Mouse (Mus musculus): ENCODE results near the gene Tpmt.

Gene Tpmt

DNA sequence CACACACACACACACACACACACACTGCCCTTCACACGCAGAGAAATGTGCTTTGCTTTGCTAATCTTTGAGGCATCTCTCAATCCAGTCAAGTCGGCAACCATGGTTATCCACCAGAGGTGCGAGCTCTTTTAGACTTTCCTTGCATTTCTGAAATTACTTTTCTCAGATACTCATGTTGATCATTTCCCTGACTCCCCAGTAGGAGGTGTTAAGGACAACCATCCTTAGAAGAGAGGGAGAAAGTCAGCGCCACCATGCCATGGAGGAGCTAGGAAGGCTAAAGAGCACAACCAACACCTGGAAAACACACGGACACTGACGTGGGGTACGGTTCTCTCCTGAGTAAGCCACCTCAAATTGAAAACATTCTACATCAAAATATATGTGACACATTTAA, 68.0 kb downstream of the Tpmt start:
- peak; percentile 29 for DNase-seq (ENCODE audit: low read depth, low spot score)

DNA sequence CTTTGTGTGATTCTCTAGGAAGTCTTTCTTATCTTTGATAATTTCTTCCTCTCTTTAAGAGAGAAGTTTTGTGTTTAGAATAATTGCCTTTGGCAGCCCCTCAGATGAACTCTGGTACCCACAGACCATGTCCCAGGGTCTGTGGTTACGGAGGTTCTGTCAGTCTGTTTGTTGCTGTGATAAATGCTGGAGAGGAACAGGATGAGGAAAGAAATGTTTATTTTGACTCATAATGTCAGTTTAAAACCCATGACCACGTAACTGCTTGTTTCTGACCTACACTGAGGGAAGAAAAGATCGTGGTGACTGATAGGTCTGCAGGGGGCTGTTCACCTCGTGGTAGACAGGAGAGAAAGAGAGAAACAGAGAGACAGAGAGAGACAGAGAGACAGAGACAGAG, 68.6 kb downstream of the Tpmt start:
- no peak for DNase-seq (ENCODE audit: low read depth, low spot score)

DNA sequence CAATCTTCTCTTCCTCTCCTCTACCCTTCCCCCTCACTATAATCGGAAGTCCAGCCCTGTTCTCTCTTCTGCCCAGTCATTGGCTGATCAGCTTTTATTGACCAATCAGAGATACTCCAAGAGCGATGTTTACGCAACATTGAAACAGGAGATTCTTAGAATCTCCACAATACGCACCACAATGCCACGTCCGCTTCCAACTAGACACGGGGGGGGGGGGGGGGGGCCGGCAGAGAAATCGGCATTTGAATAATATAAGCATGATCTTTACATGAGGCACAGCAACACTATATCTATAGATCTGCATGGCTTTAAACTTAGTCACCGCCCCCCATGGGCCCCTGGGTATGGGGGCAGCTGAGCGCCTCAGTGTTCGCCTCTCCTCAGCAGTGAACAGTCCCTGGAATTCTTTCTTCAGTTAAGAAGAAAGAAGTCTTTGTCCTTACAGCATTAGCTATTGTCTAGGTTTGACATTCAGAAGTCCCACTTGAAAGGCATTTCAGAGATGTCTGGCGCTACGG, 69.4 kb downstream of the Tpmt start:
- peak; percentile 83 for DNase-seq (ENCODE audit: low read depth, low spot score)
